Mouse (Mus musculus): Measurements from ENCODE around the gene Nudt16l1.

The Nudt16l1 gene

GRCm38 (mm10) chr16:4957446-4957845 is 18.9 kb downstream of the Nudt16l1 start:
- in situ Hi-C loops (cut with MboI), result no loop called here

- in situ Hi-C loops (cut with MboI), result no loop called here
Observed at GRCm38 (mm10) chr16:4960260-4960659, 21.7 kb downstream of the Nudt16l1 start.

- in situ Hi-C loops (cut with MboI), result no loop called here
Observed at GRCm38 (mm10) chr16:4963346-4963745, 24.8 kb downstream of the Nudt16l1 start.

- in situ Hi-C loops (cut with MboI), result no loop called here
Observed at GRCm38 (mm10) chr16:4963797-4964709, 25.5 kb downstream of the Nudt16l1 start, which contains the start of gene Anks3. Gene Anks3, minus strand, starts transcription at chr16:4964205.

GRCm38 (mm10) chr16:4964731-4965391 is 26.3 kb downstream of the Nudt16l1 start:
- in situ Hi-C loops (cut with MboI), result no loop called here

- in situ Hi-C loops (cut with MboI), result no loop called here
Observed at GRCm38 (mm10) chr16:4965392-4966129, 27.0 kb downstream of the Nudt16l1 start.

- in situ Hi-C loops (cut with MboI), result no loop called here
Observed at GRCm38 (mm10) chr16:4968426-4968825, 29.9 kb downstream of the Nudt16l1 start.

- in situ Hi-C loops (cut with MboI), result no loop called here
Observed at GRCm38 (mm10) chr16:4969055-4969843, 30.7 kb downstream of the Nudt16l1 start.

GRCm38 (mm10) chr16:4971626-4972025 is 33.1 kb downstream of the Nudt16l1 start:
- in situ Hi-C loops (cut with MboI), result no loop called here

GRCm38 (mm10) chr16:4974521-4974920 is 36.0 kb downstream of the Nudt16l1 start:
- in situ Hi-C loops (cut with MboI), result no loop called here

- in situ Hi-C loops (cut with MboI), result no loop called here
Observed at GRCm38 (mm10) chr16:4976180-4976579, 37.6 kb downstream of the Nudt16l1 start.

GRCm38 (mm10) chr16:4978275-4979051 is 39.9 kb downstream of the Nudt16l1 start:
- in situ Hi-C loops (cut with MboI), result no loop called here

- in situ Hi-C loops (cut with MboI), result loop anchor here (10.0 kb wide), 1 partner anchor 155 kb away; the partner anchor contains the start of gene Ppl
Observed at GRCm38 (mm10) chr16:4979755-4980380, 41.3 kb downstream of the Nudt16l1 start.

- in situ Hi-C loops (cut with MboI), result loop anchor here (10.0 kb wide), 1 partner anchor 150 kb away; the partner anchor contains the start of gene Ppl
Observed at GRCm38 (mm10) chr16:4984717-4985116, 46.2 kb downstream of the Nudt16l1 start.
